Mouse (Mus musculus) heart, adult 2 months (tissue): ENCODE measurements around the gene Spsb1. TPM values are rescaled to one million over a fixed set of nuclear protein-coding genes. Genes with fewer than 3 reads are reported as not detected.

ENCODE experiments used
- DNase-seq, 2 experiments: peaks; one replicate each; pipeline ENCODE4 v3.0.0; 2021
- H3K27ac ChIP-seq: fragments of 200-600 bp; 2 replicates; pipeline ENCODE4 v1.8.1; 2022
- H3K27me3 ChIP-seq: fragments of 200-500 bp; 2 replicates; pipeline ENCODE4 v1.6.1; 2012; ENCODE audit warnings: mild to moderate bottlenecking, low read length, inconsistent platforms, mixed read lengths; ENCODE audit not compliant: control insufficient read depth, insufficient read depth
- H3K36me3 ChIP-seq: fragments of 200-500 bp; 2 replicates; pipeline ENCODE4 v1.6.1; 2012; ENCODE audit warnings: low read length, inconsistent platforms; ENCODE audit not compliant: control insufficient read depth, insufficient read depth
- H3K4me1 ChIP-seq: fragments of 200-500 bp; 2 replicates; pipeline ENCODE4 v1.6.1; 2011; ENCODE audit warnings: low read length; ENCODE audit not compliant: control insufficient read depth, insufficient read depth
- H3K4me3 ChIP-seq: fragments of 200-600 bp; 2 replicates; pipeline ENCODE4 v1.8.1; 2022
- H3K79me2 ChIP-seq: fragments of 200-500 bp; replicated peaks from 2 replicates; pipeline ENCODE4 v1.6.1; 2012; ENCODE audit warnings: mild to moderate bottlenecking, inconsistent platforms, low read length, moderate library complexity, mixed read lengths; ENCODE audit not compliant: control insufficient read depth, insufficient read depth
- H3K9ac ChIP-seq: fragments of 200-500 bp; 2 replicates; pipeline ENCODE4 v1.6.1; 2012; ENCODE audit warnings: low read depth, mild to moderate bottlenecking, control low read depth, inconsistent platforms, low read length, mixed read lengths
- CTCF ChIP-seq: fragments of 200-600 bp; IDR thresholded peaks from 2 replicates; pipeline ENCODE4 v1.8.1; 2022; ENCODE audit warnings: antibody characterized with exemption, mild to moderate bottlenecking, moderate library complexity
- EP300 ChIP-seq: fragments of 200-500 bp; IDR thresholded peaks from 2 replicates; pipeline ENCODE4 v1.6.1; 2011; ENCODE audit warnings: low read depth, low read length, control low read depth; ENCODE audit not compliant: insufficient read depth
- POLR2A ChIP-seq: fragments of 200-500 bp; IDR thresholded peaks from 2 replicates; pipeline ENCODE4 v1.6.1; 2011; ENCODE audit warnings: mild to moderate bottlenecking, low read depth, low read length, control low read depth; ENCODE audit not compliant: insufficient read depth
- WGBS: fragments of 180-500 bp; shearing (Covaris S2); methylation state at CpG from one replicate; pipeline ENCODE4 v1.1.7; 2018; 5-methylcytosine and 5-hydroxymethylcytosine counted together
- intact Hi-C: fragments of 180-260 bp; cut with DNase I; formaldehyde crosslinking; loops from one replicate; pipeline ENCODE4 v1.15.1; 2025
- polyA plus RNA-seq: library from polyadenylated mRNA; depleted of rRNA; stranded (reverse); fragments of >200 nt; gene quantifications from 2 replicates; pipeline ENCODE4 v1.2.3, GENCODE M21; 2012
- total RNA-seq, 2 experiments: library from RNA; stranded (reverse); gene quantifications; 2 replicates each; pipeline ENCODE4 v1.2.3; 2021

Gene Spsb1
- total and polyA plus RNA-seq, 3 experiments: 28.3 to 35.3 (median 32.2) TPM

GRCm38 (mm10) chr4:149941067-149941755 is 13.6 kb downstream of the Spsb1 start:
- Histone ChIP-seq H3K4me3 (no peak overlapping the region), H3K27ac (peak overlapping the region; percentile 4; the same call in 1 of the 2 replicates), H3K27me3 (no peaks in the 10 kb centered on the region), H3K9ac (no peak overlapping the region), H3K4me1 (peaks cover 26% of the 10 kb centered on the region), H3K79me2 (peaks cover 2% of the 10 kb centered on the region; the same call in 1 of the 2 replicates), H3K36me3 (no peaks in the 10 kb centered on the region)
- peak in 1 of 2 experiments; percentile 63 for DNase-seq
- TF ChIP-seq EP300 (peak; percentile 90), CTCF (no peak), POLR2A (peak; percentile 38; the same call in 1 of the 2 replicates)
- intact Hi-C loops: no loop called here
- 38% methylated on average over 18 of the region's 18 CpGs for WGBS

GRCm38 (mm10) chr4:149938701-149939100 is 16.1 kb downstream of the Spsb1 start:
- no peaks in the 10 kb centered on the region for H3K27me3 ChIP-seq
- TF ChIP-seq CTCF (no peak), EP300 (no peak), POLR2A (no peak)
- H3K9ac ChIP-seq: no peak overlapping the region
- 65% methylated on average over 8 of the region's 8 CpGs for WGBS
- no peak overlapping the region for H3K27ac ChIP-seq
- DNase-seq: no peak
- H3K4me3 ChIP-seq: no peak overlapping the region
- H3K4me1 ChIP-seq: peaks cover 24% of the 10 kb centered on the region
- H3K36me3 ChIP-seq: no peaks in the 10 kb centered on the region
- peaks cover 4% of the 10 kb centered on the region; the same call in 1 of the 2 replicates for H3K79me2 ChIP-seq
- intact Hi-C loops: no loop called here

GRCm38 (mm10) chr4:149936921-149937320 is 17.9 kb downstream of the Spsb1 start:
- Histone ChIP-seq H3K27ac (no peak overlapping the region; the same call in 1 of the 2 replicates), H3K27me3 (no peaks in the 10 kb centered on the region), H3K79me2 (peaks cover 4% of the 10 kb centered on the region; the same call in 1 of the 2 replicates), H3K4me3 (no peak overlapping the region), H3K36me3 (no peaks in the 10 kb centered on the region), H3K4me1 (peaks cover 19% of the 10 kb centered on the region), H3K9ac (no peak overlapping the region)
- intact Hi-C loops: loop anchor here (2.0 kb wide), 1 partner anchor 46 kb away; no protein-coding TSS in a partner anchor
- WGBS: 47% methylated on average over 5 of the region's 5 CpGs
- TF ChIP-seq EP300 (0 out of 2 replicates have a peak, but pooled peaks have one; percentile 46), POLR2A (no peak), CTCF (no peak)
- peak in 1 of 2 experiments; percentile 47 for DNase-seq

- no peak overlapping the region for H3K4me3 ChIP-seq
- peaks cover 14% of the 10 kb centered on the region for H3K4me1 ChIP-seq
- peaks cover 4% of the 10 kb centered on the region; the same call in 1 of the 2 replicates for H3K79me2 ChIP-seq
- TF ChIP-seq POLR2A: no peak
- no peak for TF ChIP-seq EP300
- TF ChIP-seq CTCF: no peak
- no peaks in the 10 kb centered on the region for H3K27me3 ChIP-seq
- no peak overlapping the region for H3K27ac ChIP-seq
- intact Hi-C loops: no loop called here
- H3K9ac ChIP-seq: no peak overlapping the region
- H3K36me3 ChIP-seq: no peaks in the 10 kb centered on the region
- 91% methylated on average over 6 of the region's 6 CpGs for WGBS
- no peak for DNase-seq
Measured at GRCm38 (mm10) chr4:149935470-149935869, 19.4 kb downstream of the Spsb1 start.

- peaks cover 12% of the 10 kb centered on the region for H3K4me1 ChIP-seq
- WGBS: 86% methylated on average over 16 of the region's 16 CpGs
- H3K79me2 ChIP-seq: peaks cover 4% of the 10 kb centered on the region; the same call in 1 of the 2 replicates
- no peak overlapping the region for H3K4me3 ChIP-seq
- H3K27ac ChIP-seq: no peak overlapping the region
- DNase-seq: no peak
- H3K36me3 ChIP-seq: no peaks in the 10 kb centered on the region
- TF ChIP-seq POLR2A (no peak), EP300 (no peak), CTCF (no peak)
- no peaks in the 10 kb centered on the region for H3K27me3 ChIP-seq
- intact Hi-C loops: no loop called here
- H3K9ac ChIP-seq: no peak overlapping the region
Measured at GRCm38 (mm10) chr4:149933519-149934245, 21.2 kb downstream of the Spsb1 start.
